Mouse (Mus musculus) MEL (cell line): ENCODE measurements around the gene Slc7a11. TPM values are rescaled to one million over a fixed set of nuclear protein-coding genes. Genes with fewer than 3 reads are reported as not detected.

Experiments used
- DNase-seq: peaks from one replicate; pipeline ENCODE4 v3.0.0; 2011; ENCODE audit warnings: low read depth, low spot score
- H3K27ac ChIP-seq: 2 replicates; pipeline ENCODE4 v1.5.1; 2012; ENCODE audit warnings: low read depth, mild to moderate bottlenecking, control low read depth, low read length, moderate library complexity; ENCODE audit not compliant: control insufficient read depth
- H3K27me3 ChIP-seq, 2 experiments: fragments of 150-350 bp in 1 of 2; sonication (generic) in 1 of 2; 2 replicates each; pipeline ENCODE4 v1.6.1; 2012; ENCODE audit warnings: low read length in 2 of 2, mild to moderate bottlenecking in 2 of 2, improper control_type of control experiment in 1 of 2, moderate library complexity in 1 of 2; ENCODE audit not compliant: insufficient read depth in 2 of 2, control insufficient read depth in 1 of 2
- H3K36me3 ChIP-seq, 2 experiments: 2 replicates each; pipeline ENCODE4 v1.6.1; 2012 to 2014; ENCODE audit warnings: low read length in 2 of 2, improper control_type of control experiment in 1 of 2, inconsistent platforms in 1 of 2, mild to moderate bottlenecking in 1 of 2; ENCODE audit not compliant: insufficient read depth in 2 of 2, control insufficient read depth in 1 of 2
- H3K4me1 ChIP-seq, 2 experiments: fragments of 150-350 bp in 1 of 2; sonication (generic) in 1 of 2; 2 replicates each; pipeline ENCODE4 v1.6.1; 2012; ENCODE audit warnings: low read length in 2 of 2, improper control_type of control experiment in 1 of 2, mild to moderate bottlenecking in 1 of 2; ENCODE audit not compliant: insufficient read depth in 2 of 2, control insufficient read depth in 1 of 2
- H3K4me3 ChIP-seq, 2 experiments: fragments of 150-350 bp in 1 of 2; sonication (generic) in 1 of 2; 2 replicates each; pipeline ENCODE4 v1.5.1; 2012; ENCODE audit warnings: low read depth in 2 of 2, low read length in 2 of 2, mild to moderate bottlenecking in 2 of 2, moderate library complexity in 2 of 2, control low read depth in 1 of 2, improper control_type of control experiment in 1 of 2; ENCODE audit not compliant: control insufficient read depth in 1 of 2, insufficient read depth in 1 of 2
- H3K79me2 ChIP-seq: 2 replicates; pipeline ENCODE4 v1.6.1; 2012; ENCODE audit warnings: mild to moderate bottlenecking, low read length, moderate library complexity; ENCODE audit not compliant: control insufficient read depth, poor library complexity, insufficient read depth
- H3K9ac ChIP-seq: 2 replicates; pipeline ENCODE4 v1.6.1; 2012; ENCODE audit warnings: low read depth, mild to moderate bottlenecking, control low read depth, low read length, moderate library complexity; ENCODE audit not compliant: control insufficient read depth, poor library complexity, severe bottlenecking
- H3K9me3 ChIP-seq: fragments of 150-350 bp; sonication (generic); replicated peaks from 2 replicates; pipeline ENCODE4 v1.6.1; 2012; ENCODE audit warnings: mild to moderate bottlenecking, low read length, improper control_type of control experiment, moderate library complexity; ENCODE audit not compliant: insufficient read depth
- BHLHE40 ChIP-seq: IDR thresholded peaks from 2 replicates; pipeline ENCODE4 v1.6.1; 2012; ENCODE audit warnings: low read depth, mild to moderate bottlenecking, inconsistent platforms, low read length, improper control_type of control experiment, borderline replicate concordance
- CTCF ChIP-seq, 3 experiments: IDR thresholded peaks in 2 of 3; conservative IDR thresholded peaks in 1 of 3; 2 replicates each; pipeline ENCODE4 v1.5.1; 2011 to 2012; ENCODE audit warnings: low read length in 3 of 3, low read depth in 2 of 3, mild to moderate bottlenecking in 2 of 3, improper control_type of control experiment in 1 of 3, inconsistent platforms in 1 of 3, mixed read lengths in 1 of 3, moderate library complexity in 1 of 3; ENCODE audit not compliant: control insufficient read depth in 1 of 3, insufficient read depth in 1 of 3, poor library complexity in 1 of 3, severe bottlenecking in 1 of 3
- E2F4 ChIP-seq: IDR thresholded peaks from 2 replicates; pipeline ENCODE4 v1.6.1; 2011; ENCODE audit warnings: low read depth, low read length, improper control_type of control experiment, borderline replicate concordance
- ELF1 ChIP-seq: IDR thresholded peaks from 2 replicates; pipeline ENCODE4 v1.6.1; 2014; ENCODE audit warnings: low read depth, mild to moderate bottlenecking, inconsistent platforms, low read length, improper control_type of control experiment, moderate library complexity
- EP300 ChIP-seq, 2 experiments: IDR thresholded peaks; 2 replicates each; pipeline ENCODE4 v1.6.1; 2011; ENCODE audit warnings: improper control_type of control experiment in 2 of 2, low read length in 2 of 2, low read depth in 1 of 2, mild to moderate bottlenecking in 1 of 2
- JUND ChIP-seq: IDR thresholded peaks from 2 replicates; pipeline ENCODE4 v1.6.1; 2011; ENCODE audit warnings: low read depth, mild to moderate bottlenecking, improper control_type of control experiment, low read length
- MAFK ChIP-seq: IDR thresholded peaks from 2 replicates; pipeline ENCODE4 v1.6.1; 2011; ENCODE audit warnings: low read depth, mild to moderate bottlenecking, low read length, improper control_type of control experiment, borderline replicate concordance
- MAX ChIP-seq: IDR thresholded peaks from 2 replicates; pipeline ENCODE4 v1.6.1; 2011; ENCODE audit warnings: low read length, improper control_type of control experiment
- MAZ ChIP-seq: IDR thresholded peaks from 2 replicates; pipeline ENCODE4 v1.6.1; 2012; ENCODE audit warnings: low read depth, mild to moderate bottlenecking, inconsistent platforms, low read length, improper control_type of control experiment
- MXI1 ChIP-seq: IDR thresholded peaks from 2 replicates; pipeline ENCODE4 v1.6.1; 2011; ENCODE audit warnings: mild to moderate bottlenecking, low read depth, low read length, improper control_type of control experiment
- MYB ChIP-seq: IDR thresholded peaks from 2 replicates; pipeline ENCODE4 v1.6.1; 2011; ENCODE audit warnings: mild to moderate bottlenecking, low read depth, low read length, improper control_type of control experiment
- NRF1 ChIP-seq: IDR thresholded peaks from 2 replicates; pipeline ENCODE4 v1.6.1; 2014; ENCODE audit warnings: low read depth, mild to moderate bottlenecking, inconsistent platforms, low read length, improper control_type of control experiment, moderate library complexity; ENCODE audit not compliant: poor library complexity, insufficient read depth, severe bottlenecking
- SIN3A ChIP-seq: IDR thresholded peaks from 2 replicates; pipeline ENCODE4 v1.6.1; 2012; ENCODE audit warnings: low read length, improper control_type of control experiment, inconsistent platforms
- TBP ChIP-seq: IDR thresholded peaks from 2 replicates; pipeline ENCODE4 v1.8.0; 2011; ENCODE audit warnings: low read depth, low read length, improper control_type of control experiment
- UBTF ChIP-seq: IDR thresholded peaks from 2 replicates; pipeline ENCODE4 v1.6.1; 2012; ENCODE audit warnings: low read depth, mild to moderate bottlenecking, inconsistent platforms, low read length, improper control_type of control experiment, moderate library complexity, borderline replicate concordance; ENCODE audit not compliant: insufficient read depth
- USF1 ChIP-seq: IDR thresholded peaks from 2 replicates; pipeline ENCODE4 v1.6.1; 2014; ENCODE audit warnings: low read depth, mild to moderate bottlenecking, inconsistent platforms, low read length, improper control_type of control experiment, moderate library complexity
- USF2 ChIP-seq, 2 experiments: IDR thresholded peaks; 2 replicates each; pipeline ENCODE4 v1.6.1; 2011 to 2012; ENCODE audit warnings: improper control_type of control experiment in 2 of 2, low read length in 2 of 2, borderline replicate concordance in 1 of 2, inconsistent platforms in 1 of 2, low read depth in 1 of 2, mild to moderate bottlenecking in 1 of 2; ENCODE audit not compliant: insufficient read depth in 1 of 2
- ZC3H11A ChIP-seq: IDR thresholded peaks from 2 replicates; pipeline ENCODE4 v1.6.1; 2012; ENCODE audit warnings: low read depth, mild to moderate bottlenecking, inconsistent platforms, low read length, improper control_type of control experiment
- ZNF384 ChIP-seq: IDR thresholded peaks from 2 replicates; pipeline ENCODE4 v1.6.1; 2012; ENCODE audit warnings: low read depth, mild to moderate bottlenecking, inconsistent platforms, low read length, improper control_type of control experiment
- polyA plus RNA-seq, 2 experiments: library from polyadenylated mRNA; stranded (reverse) in 1 of 2; unstranded in 1 of 2; fragments of >175 nt in 1 of 2; fragments of >200 nt in 1 of 2; gene quantifications; 2 replicates each; pipeline versions ENCODE4 v1.2.1 to v1.2.4; 2012; ENCODE audit warnings: low replicate concordance in 2 of 2, low read depth in 1 of 2; ENCODE audit not compliant: insufficient read length in 2 of 2, insufficient read depth in 1 of 2, missing spikeins in 1 of 2
- total RNA-seq: library from RNA; depleted of rRNA; stranded (reverse); fragments of 300-350 nt; gene quantifications from 2 replicates; pipeline ENCODE4 v1.2.3, GENCODE M21; 2012

Gene Slc7a11
- total and polyA plus RNA-seq, 3 experiments = 0.69 to 3.3 TPM; not detected in 1

GRCm38 (mm10) chr3:50186369-50186768, 257.0 kb downstream of the Slc7a11 start:
- no peaks in the 10 kb centered on the region for H3K9me3 ChIP-seq
- H3K36me3 ChIP-seq = no peaks in the 10 kb centered on the region
- DNase-seq = no peak
- H3K27ac ChIP-seq = no peak overlapping the region
- H3K9ac ChIP-seq = no peak overlapping the region
- no peak overlapping the region for H3K4me3 ChIP-seq
- TF ChIP-seq ELF1 (no peak), EP300 (IDR thresholded peaks at IDR 0.05; ENCODE audit: low read depth in 1 of 2, low read length in 2 of 2) (no peak), MAX (no peak), USF2 (IDR thresholded peaks at IDR 0.05; ENCODE audit: borderline replicate concordance in 1 of 2, insufficient read depth in 1 of 2, low read depth in 1 of 2, low read length in 2 of 2) (no peak), SIN3A (no peak), MYB (no peak), ZNF384 (no peak), MAFK (no peak), TBP (no peak), CTCF (IDR thresholded peaks at IDR 0.05 in 2 of 3, conservative IDR thresholded peaks at IDR 0.05 in 1 of 3; ENCODE audit: control insufficient read depth in 1 of 3, insufficient read depth in 1 of 3, low read depth in 2 of 3, low read length in 3 of 3, poor library complexity in 1 of 3, severe bottlenecking in 1 of 3) (no peak), UBTF (no peak), ZC3H11A (no peak), BHLHE40 (no peak), USF1 (no peak), E2F4 (no peak), MXI1 (no peak), MAZ (no peak), JUND (no peak)
- H3K79me2 ChIP-seq = no peaks in the 10 kb centered on the region
- no peaks in the 10 kb centered on the region for H3K27me3 ChIP-seq
- H3K4me1 ChIP-seq = no peaks in the 10 kb centered on the region

GRCm38 (mm10) chr3:50185879-50186278, 257.5 kb downstream of the Slc7a11 start:
- Histone ChIP-seq H3K4me3 (no peak overlapping the region), H3K36me3 (no peaks in the 10 kb centered on the region), H3K9me3 (no peaks in the 10 kb centered on the region), H3K27me3 (no peaks in the 10 kb centered on the region), H3K9ac (no peak overlapping the region), H3K4me1 (no peaks in the 10 kb centered on the region), H3K27ac (no peak overlapping the region), H3K79me2 (no peaks in the 10 kb centered on the region)
- DNase-seq = no peak
- TF ChIP-seq TBP (no peak), MYB (no peak), EP300 (IDR thresholded peaks at IDR 0.05; ENCODE audit: low read depth in 1 of 2, low read length in 2 of 2) (no peak), NRF1 (no peak), MAX (no peak)
